34 mouse cellular contexts compared by ENCODE assay signal in genomic region chr3:130077291-130077690, GRCm38 (mm10). TPM values are rescaled to one million over a fixed set of nuclear protein-coding genes. Genes with fewer than 3 reads are reported as not detected.
"Had no signal": no experiment of that assay in that cellular context is flagged by ENCODE, and none has a peak within 500 bp of the region (broad histone marks: within the 10 kb centered on the region; RNA-seq: fewer than 3 reads in every experiment).

No protein-coding gene starts in this region.

- H3K4me1 ChIP-seq: heart, embryonic 12.5 days; heart, embryonic 13.5 days; heart, embryonic 15.5 days; hindbrain, embryonic 10.5 days; hindbrain, embryonic 15.5 days; intestine, embryonic 15.5 days; kidney, embryonic 15.5 days had no signal

- H3K9ac ChIP-seq: heart, embryonic 12.5 days; heart, embryonic 13.5 days; heart, embryonic 15.5 days; hindbrain, embryonic 12.5 days; hindbrain, embryonic 13.5 days; hindbrain, embryonic 14.5 days; hindbrain, embryonic 15.5 days; intestine, embryonic 15.5 days; kidney, embryonic 15.5 days had no signal

- H3K4me2 ChIP-seq: heart, embryonic 11.5 days; heart, embryonic 12.5 days; heart, embryonic 13.5 days; heart, embryonic 15.5 days; hindbrain, embryonic 12.5 days; hindbrain, embryonic 13.5 days; hindbrain, embryonic 14.5 days; hindbrain, embryonic 15.5 days; intestine, embryonic 15.5 days; kidney, embryonic 15.5 days had no signal

- H3K9me3 ChIP-seq: heart, embryonic 12.5 days; heart, embryonic 13.5 days; heart, embryonic 15.5 days; hindbrain, embryonic 10.5 days; hindbrain, embryonic 12.5 days; hindbrain, embryonic 13.5 days; hindbrain, embryonic 15.5 days; intestine, embryonic 15.5 days; kidney, embryonic 15.5 days had no signal

- H3K4me3 ChIP-seq: heart, embryonic 12.5 days; heart, embryonic 13.5 days; heart, embryonic 15.5 days; hindbrain, embryonic 10.5 days; hindbrain, embryonic 12.5 days; hindbrain, embryonic 13.5 days; hindbrain, embryonic 15.5 days; intestine, embryonic 15.5 days; kidney, embryonic 15.5 days; layer of hippocampus, adult 2 months had no signal

- DNase-seq: heart, postnatal 10 days; heart, postnatal 14 days; heart, postnatal 36 days; heart, postnatal 4 days; kidney, adult 11 months; kidney, adult 18-20 months; kidney, adult 2 months; kidney, adult 8-10 months; kidney, adult 9 months; kidney, postnatal 10 days; kidney, postnatal 14 days; kidney, postnatal 25 days; kidney, postnatal 36 days; kidney, postnatal 4 days; layer of hippocampus, adult 9-11 months; layer of hippocampus, postnatal 36 days had no signal

- H3K36me3 ChIP-seq: heart, embryonic 12.5 days; heart, embryonic 13.5 days; heart, embryonic 15.5 days; hindbrain, embryonic 10.5 days; hindbrain, embryonic 12.5 days; hindbrain, embryonic 13.5 days; hindbrain, embryonic 15.5 days; intestine, embryonic 15.5 days; kidney, embryonic 15.5 days had no signal

- H3K27me3 ChIP-seq: heart, embryonic 12.5 days; heart, embryonic 15.5 days; hindbrain, embryonic 12.5 days; hindbrain, embryonic 13.5 days; hindbrain, embryonic 15.5 days; intestine, embryonic 15.5 days had no signal

- ATAC-seq: hindbrain, embryonic 16.5 days; hindbrain, postnatal 0 days; inflammation-experienced regulatory T-cells, adult 6 months; intestine, embryonic 15.5 days; intestine, embryonic 16.5 days; intestine, postnatal 0 days had no signal

- H3K27ac ChIP-seq: heart, embryonic 13.5 days; heart, embryonic 15.5 days; hindbrain, embryonic 10.5 days; hindbrain, embryonic 12.5 days; hindbrain, embryonic 13.5 days; hindbrain, embryonic 14.5 days; hindbrain, embryonic 15.5 days; hindbrain, postnatal 0 days; intestine, embryonic 15.5 days; kidney, embryonic 15.5 days; kidney, postnatal 0 days; layer of hippocampus, adult 2 months had no signal

RNA-seq across cellular contexts. Expression of gene Col25a1, which starts 54.0 kb away (rescaled TPM):
- polyA plus RNA-seq: inflammation-experienced regulatory T-cells, adult 6 months had no signal
